Mouse (Mus musculus) cortical plate, adult 2 months (tissue): Measurements from ENCODE around the gene Rnft2. TPM values are rescaled to one million over a fixed set of nuclear protein-coding genes. Genes with fewer than 3 reads are reported as not detected.

Experiments
- H3K27ac ChIP-seq: fragments of 200-500 bp; 2 replicates; pipeline ENCODE4 v1.5.1; 2012; ENCODE audit warnings: low read length, control low read depth, inconsistent platforms; ENCODE audit not compliant: insufficient read depth
- H3K4me1 ChIP-seq: fragments of 200-500 bp; 2 replicates; pipeline ENCODE4 v1.6.1; 2011; ENCODE audit warnings: low read length; ENCODE audit not compliant: control insufficient read depth, insufficient read depth
- H3K4me3 ChIP-seq: fragments of 200-500 bp; 2 replicates; pipeline ENCODE4 v1.5.1; 2011; ENCODE audit warnings: mild to moderate bottlenecking, low read length, control low read depth; ENCODE audit not compliant: insufficient read depth
- CTCF ChIP-seq: fragments of 200-500 bp; IDR thresholded peaks from 2 replicates; pipeline ENCODE4 v1.5.1; 2011; ENCODE audit warnings: mild to moderate bottlenecking, control low read depth, low read length; ENCODE audit not compliant: insufficient read depth; ENCODE audit errors: extremely low read depth
- POLR2A ChIP-seq: fragments of 200-500 bp; IDR thresholded peaks from 2 replicates; pipeline ENCODE4 v1.6.1; 2011; ENCODE audit warnings: mild to moderate bottlenecking, low read length, control low read depth; ENCODE audit not compliant: insufficient read depth; ENCODE audit errors: extremely low read depth
- polyA plus RNA-seq: library from polyadenylated mRNA; depleted of rRNA; stranded (reverse); fragments of >200 nt; gene quantifications from 2 replicates; pipeline ENCODE4 v1.2.3, GENCODE M21; 2012

Rnft2 gene
- polyA plus RNA-seq, 1 experiment, result 61.3 TPM

DNA sequence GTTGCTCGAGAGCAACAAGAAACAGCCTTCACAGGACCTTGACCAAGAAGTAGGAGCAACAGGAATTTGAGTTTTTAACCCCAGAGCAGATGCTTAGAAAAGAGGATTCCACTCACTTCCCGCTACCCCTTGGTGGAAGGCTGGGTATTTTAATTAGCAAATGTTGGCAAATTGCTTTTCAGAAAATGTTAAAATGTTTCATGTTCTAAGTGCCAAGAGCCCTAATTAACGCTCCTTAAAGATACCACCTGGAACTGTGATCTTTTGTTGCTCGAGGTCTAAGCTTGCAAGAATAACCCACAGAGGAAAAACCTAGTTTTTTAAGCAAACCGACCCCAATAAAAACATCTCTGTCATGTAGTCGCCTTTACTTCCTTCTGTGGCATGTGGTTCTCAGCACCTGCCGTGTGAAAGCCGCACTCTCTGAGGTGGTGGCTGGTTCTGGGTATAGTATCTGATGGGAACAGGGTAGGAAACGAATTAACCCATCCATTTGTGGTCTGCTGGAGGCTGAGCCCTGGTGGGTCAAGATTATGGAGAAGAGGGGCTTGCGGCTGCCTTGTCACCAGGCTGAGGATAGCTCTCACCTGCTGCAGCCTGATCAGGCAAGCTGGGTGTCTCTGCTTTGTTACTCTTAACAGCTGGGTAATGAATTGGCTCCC is 26.7 kb upstream of the Rnft2 start:
- H3K4me3 ChIP-seq, result no peak overlapping the region
- no peak overlapping the region for H3K27ac ChIP-seq
- TF ChIP-seq POLR2A, result no peak
- no peak for TF ChIP-seq CTCF
- H3K4me1 ChIP-seq, result 0 out of 2 replicates have a peak, but pooled peaks cover under 1% of the 10 kb centered on the region

DNA sequence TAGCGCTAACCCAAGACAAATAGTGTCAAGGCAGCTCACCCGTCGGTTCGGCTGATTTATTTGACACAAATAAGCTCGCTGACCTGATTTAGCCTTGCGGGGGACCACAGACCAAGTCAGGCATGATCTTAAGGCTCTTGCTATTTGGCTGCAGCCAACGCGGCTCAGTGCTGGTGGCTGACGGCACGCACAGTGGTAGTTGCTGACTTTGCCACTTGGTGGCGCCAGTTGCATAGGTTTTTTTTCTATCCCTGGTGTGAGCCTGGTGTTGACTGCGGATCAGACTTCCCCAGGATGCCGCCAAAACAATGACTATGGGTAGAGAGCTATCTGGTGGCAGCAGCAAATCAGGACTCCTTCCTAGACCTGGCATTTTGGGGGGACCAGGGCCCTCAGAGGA is 24.1 kb upstream of the Rnft2 start:
- TF ChIP-seq POLR2A (no peak), CTCF (peak; percentile 93)
- Histone ChIP-seq H3K27ac (no peak overlapping the region), H3K4me1 (no peaks in the 10 kb centered on the region), H3K4me3 (no peak overlapping the region)

DNA sequence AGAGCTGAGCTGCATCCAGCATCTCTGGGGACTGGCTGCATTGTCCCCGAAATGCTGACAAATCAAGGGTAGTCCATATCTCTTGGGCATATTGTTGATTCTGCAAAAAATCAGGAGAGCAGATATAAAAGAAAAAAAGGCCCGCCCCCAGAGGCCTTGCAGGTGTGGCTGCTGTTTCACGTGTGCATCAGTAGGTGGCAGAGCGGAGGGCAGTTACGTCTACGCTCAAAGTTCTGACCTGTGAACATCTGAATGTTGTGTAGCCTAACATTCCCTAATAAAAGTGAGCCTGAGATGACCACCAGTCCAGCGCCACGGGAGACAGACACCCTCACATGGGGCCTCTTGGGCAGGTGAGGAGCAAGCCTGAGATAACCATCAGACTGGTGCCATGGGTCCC is 21.4 kb upstream of the Rnft2 start:
- no peaks in the 10 kb centered on the region for H3K4me1 ChIP-seq
- H3K27ac ChIP-seq, result no peak overlapping the region
- TF ChIP-seq CTCF, result peak; percentile 31; the same call in 1 of the 2 replicates
- no peak for TF ChIP-seq POLR2A
- H3K4me3 ChIP-seq, result no peak overlapping the region

- TF ChIP-seq CTCF (no peak), POLR2A (no peak)
- Histone ChIP-seq H3K4me3 (no peak overlapping the region), H3K4me1 (no peaks in the 10 kb centered on the region), H3K27ac (no peak overlapping the region)
Measured at GRCm38 (mm10) chr5:118265366-118265765, 20.4 kb upstream of the Rnft2 start.

- H3K4me3 ChIP-seq, result no peak overlapping the region
- no peak for TF ChIP-seq POLR2A
- no peak for TF ChIP-seq CTCF
- no peaks in the 10 kb centered on the region for H3K4me1 ChIP-seq
- no peak overlapping the region for H3K27ac ChIP-seq
Measured at GRCm38 (mm10) chr5:118264279-118264678, 19.4 kb upstream of the Rnft2 start.

- Histone ChIP-seq H3K4me1 (no peaks in the 10 kb centered on the region), H3K27ac (no peak overlapping the region), H3K4me3 (no peak overlapping the region)
- TF ChIP-seq CTCF (no peak), POLR2A (no peak)
Measured at GRCm38 (mm10) chr5:118262418-118262817, 17.5 kb upstream of the Rnft2 start.

DNA sequence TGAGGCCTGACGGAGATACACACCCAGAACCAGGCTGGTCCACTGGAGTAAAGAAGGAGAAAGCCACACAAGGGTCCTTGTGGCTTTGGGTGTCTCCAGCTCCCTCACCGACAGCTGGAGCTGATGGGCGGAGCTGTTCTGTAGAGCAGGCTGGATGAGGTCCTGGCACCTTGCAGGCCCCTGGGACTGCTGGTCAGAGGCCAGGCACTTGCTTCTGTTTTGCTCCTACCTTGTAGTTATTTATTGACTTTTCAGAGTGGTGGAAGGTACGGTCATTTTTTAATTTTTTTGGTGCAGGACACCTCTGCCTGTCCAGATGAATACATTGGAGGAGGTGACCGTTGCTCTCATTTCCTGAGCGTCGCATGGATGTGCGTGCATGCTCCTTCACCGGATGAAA is 16.3 kb upstream of the Rnft2 start:
- H3K4me1 ChIP-seq, result no peaks in the 10 kb centered on the region
- no peak for TF ChIP-seq POLR2A
- TF ChIP-seq CTCF, result no peak
- H3K27ac ChIP-seq, result no peak overlapping the region
- no peak overlapping the region for H3K4me3 ChIP-seq

GRCm38 (mm10) chr5:118260642-118261041 is 15.7 kb upstream of the Rnft2 start:
- no peak overlapping the region for H3K4me3 ChIP-seq
- H3K4me1 ChIP-seq, result no peaks in the 10 kb centered on the region
- TF ChIP-seq POLR2A (no peak), CTCF (no peak)
- H3K27ac ChIP-seq, result no peak overlapping the region

- Histone ChIP-seq H3K4me1 (no peaks in the 10 kb centered on the region), H3K27ac (no peak overlapping the region), H3K4me3 (no peak overlapping the region)
- TF ChIP-seq CTCF, result no peak
- TF ChIP-seq POLR2A, result no peak
Measured at GRCm38 (mm10) chr5:118260055-118260454, 15.1 kb upstream of the Rnft2 start.

GRCm38 (mm10) chr5:118259636-118260035 is 14.7 kb upstream of the Rnft2 start:
- Histone ChIP-seq H3K27ac (no peak overlapping the region), H3K4me1 (no peaks in the 10 kb centered on the region)

More at GRCm38 (mm10) chr5:118259636-118260035, 14.7 kb upstream of the Rnft2 start:
- no peak overlapping the region for H3K4me3 ChIP-seq
- TF ChIP-seq CTCF (no peak), POLR2A (no peak)
